Mouse (Mus musculus) c-Kit-negative CD71-positive TER-119-positive erythroid progenitor cells, embryonic 14.5 days (primary cell): Measurements from ENCODE around the gene Caskin1.

ENCODE experiments used
- DNase-seq: peaks from one replicate; pipeline ENCODE4 v3.0.0-alpha.2; 2013; ENCODE audit warnings: low read depth, low spot score

Gene Caskin1

DNA sequence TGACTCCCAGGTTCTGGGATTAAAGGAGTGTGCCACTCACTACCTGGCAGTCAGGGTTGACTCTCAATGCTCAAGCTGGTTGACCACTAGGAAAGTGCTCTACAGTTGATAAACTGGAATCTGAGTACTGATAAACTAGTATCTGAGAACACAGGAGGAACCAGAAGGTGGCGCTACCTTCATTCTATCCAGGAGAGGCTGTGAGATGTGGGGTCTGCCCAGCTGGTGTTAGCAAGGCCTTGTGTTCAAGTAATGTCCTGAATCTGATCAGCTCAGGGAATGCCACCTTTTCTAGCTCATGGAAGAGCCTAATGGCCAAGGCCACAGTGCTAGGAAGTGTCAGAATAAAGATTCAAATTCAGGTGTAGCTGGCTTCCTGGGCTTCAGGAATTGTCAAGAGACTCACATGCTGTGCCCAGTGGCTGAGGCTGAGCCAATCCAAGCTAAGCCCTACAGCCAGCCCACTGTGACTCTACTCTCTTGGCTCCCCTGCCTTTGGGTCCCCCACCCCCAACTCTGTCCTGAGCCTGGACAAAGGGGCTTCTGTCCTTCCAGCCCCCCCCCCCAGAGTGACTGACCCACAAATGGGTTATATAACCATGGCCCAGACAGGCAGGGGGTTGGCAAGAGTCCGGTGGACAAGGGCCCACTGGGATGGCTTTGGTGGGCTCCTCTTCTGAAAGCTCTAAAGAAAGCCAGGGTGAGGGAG, 6.4 kb downstream of the Caskin1 start:
- DNase-seq: no peak

DNA sequence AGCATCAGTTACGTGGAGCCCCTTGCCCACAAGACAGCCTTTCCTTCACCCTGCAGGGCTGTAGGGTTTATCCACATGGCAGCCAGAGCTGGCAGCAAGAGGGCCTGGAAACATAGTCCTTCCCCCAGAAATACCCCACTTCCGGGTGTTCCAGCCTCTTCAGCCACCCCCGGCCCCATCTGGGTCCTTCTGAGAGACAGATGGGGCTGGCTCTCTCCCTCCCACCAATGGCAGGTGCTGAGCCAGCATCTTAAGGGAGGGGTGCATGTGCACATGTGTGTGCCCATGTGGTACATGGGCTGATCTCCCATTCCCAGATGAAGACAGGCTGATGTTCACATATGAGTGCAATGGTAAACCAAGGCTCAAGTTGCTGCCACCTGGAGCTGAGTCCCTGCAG, 7.0 kb downstream of the Caskin1 start:
- DNase-seq: no peak

DNA sequence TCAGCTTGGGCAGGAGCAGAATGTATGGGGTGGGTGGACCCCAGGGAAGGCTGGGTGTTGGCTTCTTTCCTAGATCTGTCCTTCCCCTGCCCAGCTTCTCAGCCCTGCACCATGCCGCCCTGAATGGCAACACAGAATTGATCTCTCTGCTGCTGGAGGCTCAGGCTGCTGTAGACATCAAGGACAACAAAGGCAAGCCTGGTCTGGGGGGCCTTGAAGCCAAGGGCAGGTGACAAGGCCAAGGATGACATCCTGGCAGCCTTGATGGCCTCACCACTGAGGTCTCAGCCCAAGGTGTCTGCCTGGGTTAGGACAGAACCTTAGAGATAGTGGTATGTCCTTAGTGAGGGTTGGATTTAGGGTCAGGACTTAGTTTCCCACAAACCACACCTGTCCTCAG, 7.6 kb downstream of the Caskin1 start:
- no peak for DNase-seq

DNA sequence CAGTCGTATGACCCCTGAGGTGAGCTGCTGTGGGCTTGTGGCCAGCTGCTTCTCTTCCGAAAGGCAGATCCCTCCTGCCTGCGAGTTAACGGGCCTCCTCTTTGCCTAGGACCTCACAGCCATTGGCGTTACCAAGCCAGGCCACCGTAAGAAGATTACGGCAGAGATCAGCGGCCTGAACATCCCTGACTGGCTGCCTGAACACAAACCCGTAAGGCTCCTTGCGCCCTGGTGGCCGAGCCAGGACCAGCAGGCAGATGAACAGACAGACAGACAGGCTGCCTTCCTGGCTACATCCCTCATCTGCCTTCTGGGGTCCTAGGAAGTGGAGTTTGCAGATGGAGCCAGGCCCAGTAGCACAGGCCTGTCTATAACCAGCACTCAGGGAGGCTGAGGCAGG, 13.8 kb downstream of the Caskin1 start:
- no peak for DNase-seq

DNA sequence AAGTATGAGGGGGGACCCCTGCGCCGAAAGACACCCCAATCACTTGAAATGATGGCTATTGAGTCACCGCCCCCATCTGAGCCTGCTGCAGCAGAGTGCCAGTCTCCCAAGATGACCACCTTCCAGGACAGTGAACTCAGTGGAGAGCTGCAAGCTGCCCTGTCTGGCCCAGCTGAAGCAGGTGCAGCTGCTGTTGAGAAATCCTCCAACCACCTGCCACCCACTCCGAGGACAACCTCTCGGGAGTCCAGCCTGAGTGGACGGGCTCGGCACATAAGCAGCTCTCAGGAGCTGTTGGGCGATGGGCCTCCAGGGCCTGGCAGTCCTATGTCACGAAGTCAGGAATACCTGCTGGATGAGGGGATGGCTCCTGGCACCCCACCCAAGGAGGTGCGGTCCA, 15.7 kb downstream of the Caskin1 start:
- DNase-seq: no peak

DNA sequence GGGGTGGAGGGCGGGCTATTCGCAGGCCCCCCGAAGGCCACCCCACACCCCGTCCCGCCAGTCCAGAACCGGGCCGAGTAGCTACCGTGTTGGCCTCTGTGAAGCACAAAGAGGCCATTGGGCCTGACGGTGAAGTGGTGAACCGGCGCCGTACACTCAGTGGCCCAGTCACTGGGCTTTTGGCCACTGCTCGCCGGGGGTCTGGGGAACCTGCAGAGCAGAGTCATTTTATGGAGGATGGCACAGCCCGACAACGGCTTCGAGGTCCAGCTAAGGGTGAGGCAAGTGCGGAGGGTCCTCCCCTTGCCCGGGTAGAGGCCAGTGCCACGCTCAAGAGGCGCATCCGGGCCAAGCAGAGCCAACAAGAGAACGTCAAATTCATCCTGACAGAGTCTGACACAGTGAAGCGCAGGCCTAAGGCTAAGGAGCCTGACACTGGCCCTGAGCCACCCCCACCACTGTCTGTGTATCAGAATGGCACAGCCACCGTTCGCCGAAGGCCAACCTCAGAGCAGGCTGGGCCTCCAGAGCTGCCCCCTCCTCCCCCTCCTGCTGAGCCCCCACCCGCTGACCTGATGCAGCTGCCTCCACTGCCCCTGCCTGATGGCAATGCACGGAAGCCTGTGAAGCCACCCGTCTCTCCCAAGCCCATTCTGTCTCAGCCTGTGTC, 17.0 kb downstream of the Caskin1 start:
- DNase-seq: no peak

DNA sequence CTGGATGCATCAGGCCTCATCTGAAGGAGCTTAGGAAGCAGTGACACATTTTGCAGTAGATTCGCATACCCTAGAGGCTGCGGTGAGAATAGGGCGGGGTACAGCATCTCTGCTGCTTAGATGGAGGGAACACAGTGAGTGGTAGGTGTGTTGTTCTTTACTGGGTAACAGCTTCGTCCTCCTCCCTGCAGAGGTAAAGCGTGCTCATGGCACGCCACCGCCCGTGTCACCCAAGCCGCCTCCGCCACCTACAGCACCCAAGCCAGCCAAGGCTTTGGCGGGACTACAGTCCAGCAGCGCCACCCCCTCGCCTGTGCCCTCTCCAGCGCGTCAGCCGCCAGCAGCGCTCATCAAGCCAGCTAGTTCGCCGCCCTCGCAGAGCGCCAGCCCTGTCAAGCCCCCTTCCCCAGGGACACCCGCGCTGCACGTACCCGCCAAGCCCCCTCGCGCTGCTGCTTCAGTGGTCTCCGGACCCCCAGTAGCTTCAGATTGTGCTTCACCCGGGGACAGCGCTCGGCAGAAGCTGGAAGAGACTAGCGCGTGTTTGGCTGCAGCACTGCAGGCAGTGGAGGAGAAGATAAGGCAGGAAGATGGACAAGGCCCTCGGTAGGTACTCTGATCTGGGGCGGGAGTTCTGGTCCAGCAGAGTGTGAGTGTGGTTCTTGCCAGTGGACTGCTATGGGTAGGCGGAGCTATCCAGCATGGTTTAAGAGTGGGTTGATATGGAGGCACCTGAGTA, 18.1 kb downstream of the Caskin1 start:
- DNase-seq: no peak

DNA sequence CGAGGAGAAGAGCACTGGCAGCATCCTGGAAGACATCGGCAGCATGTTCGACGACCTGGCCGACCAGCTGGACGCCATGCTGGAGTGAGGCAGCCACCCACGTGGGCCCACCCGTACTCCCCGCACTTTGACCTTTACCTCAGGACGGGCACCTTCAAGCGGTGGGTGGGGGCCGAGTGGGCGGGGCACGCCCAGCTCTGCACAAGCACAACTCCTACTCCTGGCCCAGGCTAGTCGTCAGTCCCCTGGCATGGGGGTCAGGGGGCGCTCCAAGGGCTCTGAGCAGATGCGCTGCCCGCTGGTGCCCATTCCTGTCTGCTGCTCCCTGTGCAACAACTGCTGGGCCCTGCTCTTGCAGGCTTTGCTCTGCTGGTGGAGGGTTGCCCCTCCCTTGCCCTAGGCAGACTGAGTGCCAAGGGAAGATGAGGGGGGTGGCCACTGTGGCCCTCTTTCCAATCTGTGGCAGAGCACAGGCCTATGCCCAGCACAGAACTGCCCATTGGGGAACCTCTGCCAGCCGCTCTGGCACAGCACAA, 18.8 kb downstream of the Caskin1 start:
- DNase-seq: no peak

DNA sequence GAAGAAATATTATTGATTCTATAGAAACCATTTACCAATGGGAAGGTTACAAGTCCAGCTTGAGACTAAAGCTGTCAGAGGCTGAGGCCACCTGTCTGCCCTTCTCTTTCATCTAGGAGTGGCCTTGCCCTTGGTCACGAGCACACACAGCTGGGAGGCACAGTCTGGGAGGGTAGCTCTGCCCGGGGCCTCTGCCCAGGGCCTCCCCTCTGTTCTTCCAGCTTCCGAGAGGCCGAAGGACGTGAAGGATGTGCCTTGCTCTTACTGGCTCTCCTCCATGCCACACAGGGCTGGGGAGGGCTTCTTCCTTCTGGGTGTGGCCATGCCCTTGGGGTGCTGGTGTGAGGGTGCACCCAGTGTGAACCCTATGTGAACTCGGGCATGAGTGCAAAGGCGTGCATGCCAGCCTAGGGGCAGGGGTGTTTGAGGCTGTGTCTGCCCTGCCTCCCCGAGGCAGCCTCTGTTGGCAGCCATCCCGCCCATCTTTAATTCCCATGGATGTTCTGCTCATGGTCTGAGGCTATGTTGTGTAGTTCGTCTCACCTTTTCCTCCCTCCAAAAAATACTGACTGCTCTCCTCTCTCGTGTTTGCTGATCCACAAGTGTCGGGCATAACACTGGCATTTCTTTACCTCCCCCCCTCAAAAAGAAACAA, 19.5 kb downstream of the Caskin1 start:
- DNase-seq: no peak

DNA sequence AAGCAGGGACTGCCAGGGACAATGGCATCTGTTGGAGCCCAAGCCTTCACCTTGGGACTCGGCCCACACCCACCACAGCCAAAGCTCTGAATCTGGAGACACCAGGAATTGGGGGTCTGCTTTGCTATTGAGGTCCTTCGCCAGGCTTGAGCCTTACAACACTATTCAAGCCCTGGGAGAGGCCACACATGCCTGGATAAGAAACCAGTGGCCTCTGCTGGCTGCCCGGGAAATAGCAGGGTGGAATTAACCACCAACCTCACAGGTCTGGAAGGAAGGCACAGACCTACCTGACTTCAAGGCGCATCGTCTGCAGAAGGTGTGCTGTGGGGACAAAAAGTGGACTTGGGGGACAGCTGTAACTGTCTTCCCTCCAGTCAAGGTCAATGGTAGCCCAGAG, 25.2 kb downstream of the Caskin1 start:
- DNase-seq: no peak

DNA sequence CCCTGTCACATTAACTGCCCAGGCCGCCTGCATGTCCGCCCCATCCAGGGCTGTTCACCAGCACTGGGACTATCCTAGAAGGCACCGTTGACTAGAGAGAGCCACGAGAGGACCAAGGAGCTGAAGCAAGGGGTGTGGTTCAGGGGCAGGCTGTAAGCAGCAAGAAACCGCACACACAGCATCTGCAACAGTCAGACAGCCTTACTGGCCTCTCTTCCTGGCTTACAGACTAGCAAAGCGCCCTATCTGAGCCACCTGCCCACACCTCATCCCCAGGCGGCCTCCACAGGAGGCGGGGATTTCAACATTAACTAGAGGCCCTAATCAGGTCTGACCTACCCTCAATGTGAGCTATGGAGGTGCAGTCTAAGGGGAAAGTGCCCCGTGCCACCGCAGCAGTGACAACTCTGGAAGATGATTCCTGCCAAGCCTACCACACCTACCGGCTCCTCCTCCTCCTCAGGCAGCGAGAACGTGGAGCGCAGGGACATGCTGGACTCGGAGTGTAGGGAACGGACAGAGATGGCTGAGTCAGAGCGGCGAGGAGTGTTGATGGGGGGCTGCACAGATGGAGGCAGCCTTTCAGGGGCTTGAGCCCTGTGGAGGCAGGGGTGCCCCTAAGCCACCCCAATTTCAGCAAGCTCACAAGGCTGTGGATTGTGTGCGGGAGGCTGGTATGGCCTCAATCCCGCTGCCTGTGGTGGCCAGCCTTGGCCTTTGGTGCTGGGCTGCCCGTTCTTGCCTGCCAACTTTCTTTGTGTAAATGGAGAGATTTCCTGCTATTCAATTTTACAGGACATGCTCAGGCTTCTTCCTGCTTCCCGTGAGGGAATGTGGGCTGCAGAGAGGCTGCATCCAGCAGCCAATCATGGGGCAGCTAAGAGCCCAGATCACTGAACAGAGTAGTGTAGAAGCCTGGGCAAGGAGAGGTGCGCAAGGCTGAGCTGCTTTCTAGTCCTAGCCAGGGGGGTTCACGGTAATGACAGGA, 26.2 kb downstream of the Caskin1 start:
- DNase-seq: no peak

DNA sequence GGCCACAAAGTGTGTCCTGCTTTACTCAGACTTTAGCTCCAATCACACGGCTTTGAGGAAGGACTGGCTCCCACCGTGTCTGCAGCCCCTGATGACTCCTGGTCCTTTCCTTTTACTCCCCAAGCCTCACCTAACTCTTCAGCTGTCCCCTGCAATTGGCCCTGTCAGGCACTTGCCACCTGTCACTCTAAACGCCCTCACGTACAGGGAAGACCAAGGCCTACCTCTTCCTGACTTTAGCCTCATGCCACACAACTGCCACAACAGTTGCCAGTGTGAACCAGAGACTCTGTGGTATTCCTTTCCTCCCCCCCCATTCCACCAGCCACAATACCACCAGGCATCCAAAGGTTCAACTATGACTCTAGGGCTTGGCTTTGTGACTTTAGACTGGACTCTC, 32.0 kb downstream of the Caskin1 start:
- no peak for DNase-seq

DNA sequence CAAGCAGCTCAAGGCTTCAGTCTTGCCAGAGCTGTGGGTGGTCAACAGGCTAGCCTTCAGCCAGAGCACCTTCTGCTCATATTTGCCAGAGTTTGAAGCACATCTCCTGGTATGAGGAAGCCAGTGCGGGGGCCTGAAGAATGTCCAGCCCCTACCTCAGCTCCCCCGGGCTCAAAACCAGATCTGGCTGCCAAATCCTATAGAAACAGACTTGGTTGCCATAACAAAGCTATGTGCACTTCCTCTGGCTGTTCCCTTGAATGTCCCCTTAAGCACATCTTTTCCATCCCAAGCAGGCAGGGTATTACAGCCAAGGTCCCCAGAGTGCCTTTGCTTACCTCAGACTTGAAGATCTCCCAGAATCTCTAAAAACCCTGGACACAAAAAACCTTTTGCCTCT, 36.3 kb downstream of the Caskin1 start:
- DNase-seq: no peak

DNA sequence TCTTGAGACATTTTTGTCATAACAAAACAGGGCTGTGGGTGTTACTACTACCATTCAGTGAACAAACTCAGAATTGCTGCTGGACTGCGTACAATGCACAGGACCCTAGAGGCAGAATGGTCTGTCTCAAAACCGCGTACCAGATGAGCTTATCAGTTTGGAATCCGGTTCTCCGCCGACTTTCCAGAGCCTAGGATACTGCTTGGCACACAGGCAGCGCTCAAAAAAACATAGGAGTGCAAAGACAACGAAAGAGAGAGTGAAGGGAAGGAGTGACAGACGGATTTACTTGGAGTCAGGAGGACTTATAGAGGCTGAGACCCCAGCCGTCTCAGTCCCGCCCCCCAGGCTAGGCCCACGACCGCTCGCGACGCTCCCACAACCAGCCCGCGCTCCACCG, 38.9 kb downstream of the Caskin1 start:
- DNase-seq: no peak

DNA sequence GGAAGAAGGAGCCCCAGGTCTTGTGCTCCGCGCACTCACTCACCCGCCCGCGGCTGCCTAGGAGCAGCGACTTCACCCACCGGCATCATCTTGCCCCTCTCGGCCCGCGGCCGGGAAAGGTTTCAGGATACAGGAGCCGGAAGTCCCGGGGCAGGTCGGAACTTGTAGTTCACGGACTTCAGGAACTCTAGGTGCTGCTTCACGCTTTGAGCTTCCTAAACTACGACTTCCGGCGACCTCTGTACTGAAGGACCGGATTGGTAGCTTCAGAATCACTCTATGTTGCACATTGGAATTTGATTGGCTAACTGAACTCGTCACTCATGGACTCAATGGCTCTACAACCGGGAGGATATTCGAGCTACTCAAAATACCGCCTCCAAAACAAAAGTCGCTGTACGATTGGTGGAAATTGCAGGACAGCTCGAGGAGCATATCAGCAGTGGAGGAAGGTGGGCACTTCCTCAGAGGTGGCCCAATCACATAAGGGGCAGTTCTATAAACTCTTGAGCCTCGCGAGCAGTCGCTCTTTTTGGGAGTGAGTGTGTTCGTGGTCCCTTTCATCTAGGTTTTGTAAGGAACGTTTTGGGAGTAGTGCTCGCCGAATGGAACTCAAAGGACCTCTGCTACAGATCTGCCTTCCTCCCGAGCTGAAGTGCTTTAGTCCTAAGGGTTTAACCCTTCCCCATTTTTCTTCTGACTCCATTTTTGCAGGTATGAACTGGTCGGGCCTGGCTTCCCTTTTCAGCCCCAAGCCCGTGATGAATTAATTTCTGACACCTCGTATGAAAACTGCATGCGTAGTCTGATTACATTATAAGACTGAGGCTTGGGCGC, 39.5 kb downstream of the Caskin1 start, which contains the start of gene Traf7:
Gene Traf7 (minus strand): TSS at position 216 of the 837 bp plus-strand sequence.
- DNase-seq: peak; percentile 99

DNA sequence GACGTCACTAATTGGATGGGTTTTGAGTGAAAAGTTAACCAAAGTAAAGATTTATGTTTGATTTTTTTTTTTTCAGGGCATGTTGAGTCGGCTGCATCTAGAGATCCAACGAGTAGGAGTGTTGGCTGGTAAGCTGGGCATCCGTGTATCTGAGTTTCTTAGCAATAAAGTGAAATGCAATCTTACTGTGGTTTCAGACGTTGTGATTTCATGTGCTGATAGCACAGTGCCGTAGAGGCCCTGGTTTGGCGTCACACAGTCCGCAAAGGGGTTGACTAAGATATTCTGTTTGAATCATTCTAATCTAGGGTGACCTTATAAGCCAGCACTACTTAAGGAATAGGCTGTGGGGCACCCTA, 40.1 kb downstream of the Caskin1 start:
- no peak for DNase-seq

DNA sequence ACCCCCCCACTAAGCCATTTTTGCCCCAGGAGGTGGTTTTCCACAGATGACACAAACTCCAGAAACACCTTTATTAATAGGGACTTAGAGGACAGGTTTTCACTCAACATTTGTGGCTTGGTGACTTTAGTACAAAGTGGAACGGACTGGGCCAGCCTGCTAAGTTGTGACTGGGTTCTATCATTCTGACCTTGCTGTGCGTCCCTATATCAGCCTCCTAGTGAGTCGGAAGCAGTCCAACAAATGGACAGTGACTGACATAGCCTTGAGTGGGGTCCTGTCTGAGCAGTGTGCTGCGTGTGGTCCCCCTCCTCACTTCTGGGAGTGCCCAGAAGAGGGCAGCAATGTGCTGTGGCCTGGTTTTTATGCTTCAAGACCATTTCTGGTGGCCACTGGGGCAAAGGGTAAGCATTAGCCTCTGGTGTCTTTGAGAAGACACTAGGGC, 40.6 kb downstream of the Caskin1 start:
- peak; percentile 34 for DNase-seq

DNA sequence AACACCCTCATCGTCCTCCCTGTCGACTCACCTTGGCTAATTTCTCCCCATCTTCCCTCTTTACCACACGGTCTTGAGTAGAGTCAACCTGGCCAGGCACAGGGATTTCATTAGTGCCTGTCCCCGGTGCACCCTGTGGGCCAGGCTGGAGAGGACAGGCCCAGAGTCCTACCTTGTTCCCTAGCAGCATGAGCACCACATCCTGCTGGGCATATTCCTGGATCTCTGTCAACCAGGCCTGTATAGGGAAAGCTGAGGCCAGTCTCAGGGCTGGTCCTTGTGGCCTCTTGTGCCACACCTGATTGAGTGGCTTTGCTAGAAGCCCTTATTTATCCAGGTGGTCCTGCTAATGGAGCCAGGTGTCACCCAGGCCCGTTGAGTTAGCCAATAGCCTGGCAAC, 41.5 kb downstream of the Caskin1 start:
- DNase-seq: no peak

DNA sequence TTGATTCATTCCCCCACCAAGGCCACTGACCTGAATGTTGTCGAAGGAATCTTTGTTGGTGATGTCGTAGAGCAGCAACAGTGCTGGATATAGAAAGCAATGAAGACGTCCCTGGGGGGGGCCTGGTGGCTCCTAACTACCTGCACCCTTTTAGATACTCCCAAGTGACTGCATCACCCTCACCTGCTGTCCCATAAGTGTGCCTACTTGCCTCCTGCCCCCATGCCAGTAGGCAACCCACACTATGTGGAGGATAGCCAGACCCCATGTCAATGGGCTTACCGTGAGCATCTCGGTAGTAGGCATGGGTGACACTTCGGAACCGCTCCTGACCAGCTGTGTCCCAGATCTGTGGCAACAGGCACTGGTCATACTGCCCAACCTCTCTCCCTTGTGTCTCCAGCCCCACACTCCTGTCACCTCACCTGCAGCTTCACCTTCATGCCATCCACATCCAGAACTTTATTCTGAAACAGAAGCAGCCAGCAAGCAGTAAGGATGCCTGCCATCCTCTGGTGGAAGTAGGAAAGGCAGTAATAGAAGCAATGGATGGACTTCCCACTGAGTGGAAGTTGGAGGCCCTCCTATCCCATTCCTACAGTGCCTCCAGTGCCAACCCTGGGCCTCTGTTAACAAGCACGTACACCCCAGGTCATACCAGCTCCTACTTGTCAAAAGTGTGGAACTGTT, 42.1 kb downstream of the Caskin1 start:
- no peak for DNase-seq
